Comparison of ENCODE assay signal across 12 mouse cellular contexts in the genomic region with DNA sequence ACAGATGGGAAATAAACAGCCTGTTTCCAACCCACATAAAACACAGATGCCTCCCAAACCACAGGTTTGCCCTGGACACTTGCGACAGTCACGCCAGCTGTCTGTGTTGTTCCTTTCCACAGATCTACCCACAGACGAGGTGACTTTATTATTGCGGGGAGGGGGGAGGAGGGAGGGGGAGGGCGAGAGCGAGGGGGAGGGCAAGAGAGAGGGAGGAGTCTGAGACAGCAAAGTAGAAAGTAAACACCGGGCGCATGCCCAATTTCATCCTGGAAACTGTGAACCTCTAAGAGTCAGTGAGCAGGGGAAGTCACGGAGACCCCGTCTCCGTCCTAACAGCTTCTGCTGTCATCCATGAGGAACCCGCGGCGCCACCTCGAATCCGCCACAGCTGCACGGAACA.
A peak's percentile ranks its signal among the peaks of the same experiment; 100 is the strongest.
DNase-seq lines count a peak whose midpoint lies in the region; ATAC-seq lines count a peak whose summit lies in the region.
"Had no signal": no experiment of that assay in that cellular context is flagged by ENCODE, and none has a peak within 500 bp of the region (broad histone marks: within the 10 kb centered on the region; RNA-seq: fewer than 3 reads in every experiment).

No protein-coding gene starts in this region.

- DNase-seq in right cerebral cortex, postnatal 25 days, result peak; percentile 8
- no peak for DNase-seq in right cerebral cortex, postnatal 10 days (ENCODE audit: low spot score in 2 of 2)
- peak; percentile 58 for DNase-seq in brain, adult 2 months (ENCODE audit: low read depth, low spot score)
- peak; percentile 45 for DNase-seq in thymus, postnatal 25 days
- DNase-seq in kidney, adult 8-10 months, result no peak
- no peak for DNase-seq in urinary bladder, postnatal 36 days (ENCODE audit: low spot score in 2 of 2)
- DNase-seq in frontal cortex, postnatal 10 days (ENCODE audit: low spot score in 2 of 2), result no peak
- DNase-seq: cerebellum, postnatal 10 days; kidney, adult 18-20 months; lung, adult 18-20 months had no signal

- 0 out of 2 replicates have a peak, but pooled peaks have one; percentile 21 for ATAC-seq in monocyte, adult 5-6 weeks (replicated peaks; ENCODE audit: insufficient number of reproducible peaks, low FRiP score, low TSS enrichment, poor library complexity, severe bottlenecking)
- ATAC-seq: forebrain, embryonic 16.5 days had no signal

Comparison
In these comparisons a context has a peak if more than half of its experiments do, and no peak if none do; other contexts are left out.
1. DNase-seq: peak in right cerebral cortex, postnatal 25 days (single experiment), brain, adult 2 months (single experiment) and thymus, postnatal 25 days (single experiment); none in right cerebral cortex, postnatal 10 days (0 of 2), kidney, adult 8-10 months (0 of 2), urinary bladder, postnatal 36 days (0 of 2) and frontal cortex, postnatal 10 days (0 of 2).